Mouse (Mus musculus) CH12.LX (cell line): ENCODE measurements at regions not wholly inside any gene's neighbourhood (a gene's known extent, or its start where the extent isn't known, plus 50 kb on each side); places are given as distances from the start of the nearest gene placed in this dataset.

ENCODE experiments used
- DNase-seq: peaks from one replicate; pipeline ENCODE4 v3.0.0-alpha.2; 2013; ENCODE audit errors: extremely low read depth
- H3K27ac ChIP-seq: 2 replicates; pipeline ENCODE4 v1.5.1; 2012; ENCODE audit warnings: low read depth, mild to moderate bottlenecking, control low read depth, moderate library complexity; ENCODE audit not compliant: insufficient read depth
- H3K27me3 ChIP-seq: replicated peaks from 2 replicates; pipeline ENCODE3; 2012; ENCODE audit warnings: inconsistent platforms
- H3K36me3 ChIP-seq, 2 experiments: replicated peaks in 1 of 2; 2 replicates each; pipeline versions ENCODE3 to v1.6.1; 2012; ENCODE audit warnings: inconsistent platforms in 1 of 2, low read length in 1 of 2, mild to moderate bottlenecking in 1 of 2, mixed read lengths in 1 of 2, moderate library complexity in 1 of 2; ENCODE audit not compliant: control insufficient read depth in 1 of 2, insufficient read depth in 1 of 2
- H3K4me1 ChIP-seq, 2 experiments: 2 replicates each; pipeline ENCODE4 v1.6.1; 2012; ENCODE audit warnings: inconsistent platforms in 1 of 2, moderate library complexity in 1 of 2; ENCODE audit not compliant: insufficient read depth in 2 of 2, control insufficient read depth in 1 of 2
- H3K4me2 ChIP-seq: 2 replicates; pipeline ENCODE4 v1.6.1; 2012; ENCODE audit warnings: low read depth, mild to moderate bottlenecking, control low read depth; ENCODE audit not compliant: poor library complexity, insufficient read depth, severe bottlenecking
- H3K4me3 ChIP-seq, 3 experiments: fragments of 150-350 bp in 1 of 3; sonication (generic) in 1 of 3; replicated peaks in 1 of 3; 2 replicates each; pipeline versions ENCODE3 to v1.5.1; 2011 to 2012; ENCODE audit warnings: low read depth in 2 of 3, low read length in 2 of 3, mild to moderate bottlenecking in 2 of 3, moderate library complexity in 2 of 3, control low read depth in 1 of 3, improper control_type of control experiment in 1 of 3, inconsistent platforms in 1 of 3, mixed read lengths in 1 of 3; ENCODE audit not compliant: poor library complexity in 1 of 3
- H3K79me2 ChIP-seq: replicated peaks from 2 replicates; pipeline ENCODE4 v1.6.1; 2012; ENCODE audit warnings: mild to moderate bottlenecking, moderate library complexity; ENCODE audit not compliant: control insufficient read depth, poor library complexity, insufficient read depth, severe bottlenecking; ENCODE audit errors: extremely low read depth
- H3K9ac ChIP-seq: 2 replicates; pipeline ENCODE4 v1.6.1; 2012; ENCODE audit warnings: low read depth, mild to moderate bottlenecking, control low read depth, moderate library complexity; ENCODE audit not compliant: insufficient read depth
- H3K9me3 ChIP-seq: replicated peaks from 2 replicates; pipeline ENCODE3; 2012; ENCODE audit warnings: low read length, inconsistent platforms, mixed read lengths
- BHLHE40 ChIP-seq: IDR thresholded peaks from 2 replicates; pipeline ENCODE4 v1.6.1; 2011; ENCODE audit warnings: mild to moderate bottlenecking, low read depth, low read length, improper control_type of control experiment
- CHD1 ChIP-seq: IDR thresholded peaks from 2 replicates; pipeline ENCODE4 v1.6.1; 2012; ENCODE audit warnings: low read depth, low read length, improper control_type of control experiment, inconsistent platforms
- EP300 ChIP-seq: IDR thresholded peaks from 2 replicates; pipeline ENCODE4 v1.6.1; 2011; ENCODE audit warnings: low read length, improper control_type of control experiment
- GABPA ChIP-seq: IDR thresholded peaks from 2 replicates; pipeline ENCODE4 v1.6.1; 2012; ENCODE audit warnings: low read depth, low read length, improper control_type of control experiment, inconsistent platforms; ENCODE audit not compliant: insufficient replicate concordance
- JUN ChIP-seq: IDR thresholded peaks from 2 replicates; pipeline ENCODE4 v1.6.1; 2011; ENCODE audit warnings: low read depth, mild to moderate bottlenecking, low read length, improper control_type of control experiment, moderate library complexity; ENCODE audit not compliant: insufficient read depth
- MYC ChIP-seq: IDR thresholded peaks from 2 replicates; pipeline ENCODE4 v1.6.1; 2011; ENCODE audit warnings: low read depth, mild to moderate bottlenecking, improper control_type of control experiment, low read length
- SIN3A ChIP-seq: IDR thresholded peaks from 2 replicates; pipeline ENCODE4 v1.6.1; 2012; ENCODE audit warnings: low read length, improper control_type of control experiment, inconsistent platforms
- dilution Hi-C: fragments of 300-500 bp; cut with MboI; formaldehyde crosslinking; loops from 2 replicates; pipeline ENCODE4 v1.14.3; 2020; ENCODE audit warnings: low sequenced_read_pairs; ENCODE audit not compliant: extremely low pct_unique_long_range_greater_than_20kb, extremely low pct_ligation_motif_present
- in situ Hi-C: fragments of 300-500 bp; cut with MboI; formaldehyde crosslinking; loops from 3 replicates; pipeline ENCODE4 v1.14.3; 2019; ENCODE audit warnings: low sequenced_read_pairs, low pct_ligation_motif_present, low pct_unique_long_range_greater_than_20kb, mixed read lengths

GRCm38 (mm10) chr12:97717812-97718211 lies 541.4 kb downstream of the Galc start:
- dilution Hi-C loops, result no loop called here

More at GRCm38 (mm10) chr12:97717812-97718211, 541.4 kb downstream of the Galc start:
- H3K4me3 ChIP-seq, result no peak overlapping the region
- H3K79me2 ChIP-seq, result no peaks in the 10 kb centered on the region
- H3K9ac ChIP-seq, result no peak overlapping the region
- H3K36me3 ChIP-seq, result no peaks in the 10 kb centered on the region
- no peak for DNase-seq
- H3K9me3 ChIP-seq, result peaks cover 3% of the 10 kb centered on the region
- no peaks in the 10 kb centered on the region for H3K4me1 ChIP-seq
- in situ Hi-C loops, result no loop called here
- no peak overlapping the region for H3K4me2 ChIP-seq
- H3K27ac ChIP-seq, result no peak overlapping the region
- TF ChIP-seq MYC (no peak), SIN3A (no peak), GABPA (no peak), JUN (no peak), BHLHE40 (no peak), CHD1 (no peak), EP300 (no peak)
- TF ChIP-seq, all 38 proteins: peak for 0
- H3K27me3 ChIP-seq, result no peaks in the 10 kb centered on the region
